Mouse (Mus musculus) liver, adult 2 months (tissue): ENCODE results near the gene Idnk.

Experiments
- CTCF ChIP-seq: fragments of 200-500 bp; IDR thresholded peaks from 2 replicates; pipeline ENCODE4 v1.5.1; 2011; ENCODE audit warnings: low read depth, low read length, control low read depth
- POLR2A ChIP-seq: fragments of 200-500 bp; IDR thresholded peaks from 2 replicates; pipeline ENCODE4 v1.6.1; 2011; ENCODE audit warnings: low read length, control low read depth; ENCODE audit not compliant: insufficient read depth; ENCODE audit errors: extremely low read depth

DNA sequence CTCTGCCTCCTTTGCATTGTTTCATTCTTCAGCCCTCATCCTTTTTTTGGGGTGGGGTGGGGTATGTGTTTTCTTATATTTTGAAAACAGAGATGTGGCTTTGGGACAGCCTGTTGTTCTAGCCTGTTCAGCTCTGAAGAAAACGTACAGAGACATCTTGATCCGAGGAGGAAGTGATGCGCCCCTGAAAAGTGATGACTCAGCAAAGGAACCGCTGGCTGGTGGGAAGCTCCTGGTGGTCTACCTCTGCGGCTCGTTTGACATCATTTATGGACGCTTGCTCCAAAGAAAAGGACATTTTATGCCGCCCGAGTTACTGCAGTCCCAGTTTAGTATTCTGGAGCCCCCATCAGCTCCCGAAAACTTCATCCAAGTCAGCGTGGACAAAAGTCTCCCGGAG is 5.9 kb downstream of the Idnk start:
- no peak for TF ChIP-seq POLR2A
- TF ChIP-seq CTCF, result no peak
